Mouse (Mus musculus): ENCODE results near the gene Hils1. TPM values are rescaled to one million over a fixed set of nuclear protein-coding genes. Genes with fewer than 3 reads are reported as not detected.

The Hils1 gene
- polyA plus RNA-seq, 1 experiment = not detected

DNA sequence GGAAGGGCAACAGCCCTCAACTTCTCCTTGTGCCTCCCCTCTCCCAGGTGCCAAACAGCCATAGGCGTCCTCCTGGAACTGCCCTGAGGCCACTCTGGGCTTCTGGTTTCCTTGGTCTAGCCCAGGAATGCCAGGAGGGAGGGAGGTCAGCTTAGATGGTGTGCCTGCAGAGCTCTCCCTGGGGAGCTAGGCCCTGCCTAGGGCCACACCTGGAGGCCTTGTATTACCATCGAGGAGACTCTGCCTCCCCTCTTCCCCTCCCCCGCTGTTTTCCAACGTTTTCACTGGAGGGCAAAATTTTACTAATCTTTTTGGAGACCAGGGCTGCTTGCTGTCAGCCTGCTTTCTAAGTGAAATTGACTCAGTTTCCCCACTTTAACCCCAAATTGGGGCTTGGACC is 38.6 kb downstream of the Hils1 start:
- H3K36me3 ChIP-seq (ENCODE audit: control insufficient read depth, insufficient read depth, low read length, poor library complexity, severe bottlenecking) = no peaks in the 10 kb centered on the region
- peaks cover 5% of the 10 kb centered on the region for H3K27me3 ChIP-seq (ENCODE audit: control insufficient read depth, insufficient read depth, low read length, poor library complexity, severe bottlenecking)
- no peak overlapping the region for H3K9ac ChIP-seq (ENCODE audit: low read depth, poor library complexity, severe bottlenecking)
- no peak overlapping the region for H3K27ac ChIP-seq (ENCODE audit: insufficient read depth, low read length)
- no peak for TF ChIP-seq EP300 (IDR thresholded peaks at IDR 0.05; ENCODE audit: insufficient read depth, low read depth, low read length)
- TF ChIP-seq POLR2A (IDR thresholded peaks at IDR 0.05; ENCODE audit: insufficient read depth, low read length) = no peak
- no peak for TF ChIP-seq CTCF (IDR thresholded peaks at IDR 0.05; ENCODE audit: low read depth, low read length)
- no peaks in the 10 kb centered on the region for H3K4me1 ChIP-seq (ENCODE audit: control insufficient read depth, insufficient read depth, low read length)
- H3K9me3 ChIP-seq (replicated peaks; ENCODE audit: control insufficient read depth, insufficient read depth, low read length, poor library complexity, severe bottlenecking) = no peaks in the 10 kb centered on the region
- H3K4me3 ChIP-seq (ENCODE audit: low read depth, low read length) = no peak overlapping the region

DNA sequence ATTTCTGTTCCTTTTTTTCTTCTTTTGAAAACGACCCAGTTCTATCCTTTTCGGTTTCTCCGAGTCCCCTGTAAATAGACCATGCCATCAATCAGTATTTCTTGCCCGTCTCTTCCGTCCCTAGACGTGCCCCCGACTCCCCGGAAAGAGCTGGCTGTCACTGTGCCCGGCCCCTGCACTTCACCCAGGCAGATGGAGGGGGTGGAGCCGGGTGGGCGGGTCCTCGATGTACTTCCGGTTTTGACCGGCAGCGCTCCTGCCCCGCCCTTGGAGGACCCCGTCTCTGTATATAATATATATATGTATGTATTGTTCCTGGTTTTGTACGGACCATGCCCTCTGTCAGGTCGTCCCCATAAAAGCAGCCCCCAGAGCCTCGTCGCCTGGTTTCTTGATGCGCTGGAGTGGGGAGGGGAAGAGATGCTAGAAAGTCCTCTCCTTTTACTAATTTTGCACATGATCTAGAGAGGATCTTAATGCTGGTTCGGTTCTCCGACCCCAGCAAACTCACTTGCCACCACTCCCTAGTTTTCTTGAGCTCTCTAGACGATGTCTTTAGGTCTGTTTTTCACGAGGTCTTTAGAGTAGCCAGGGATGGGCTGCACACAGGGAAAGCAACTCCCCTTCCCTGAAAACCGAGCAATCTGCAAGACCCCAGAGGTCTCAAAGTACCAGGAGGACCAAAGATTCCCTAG is 39.3 kb downstream of the Hils1 start:
- Histone ChIP-seq H3K4me1 (ENCODE audit: control insufficient read depth, insufficient read depth, low read length) (no peaks in the 10 kb centered on the region), H3K27ac (ENCODE audit: insufficient read depth, low read length) (no peak overlapping the region), H3K4me3 (ENCODE audit: low read depth, low read length) (peak overlapping the region; percentile 59), H3K36me3 (ENCODE audit: control insufficient read depth, insufficient read depth, low read length, poor library complexity, severe bottlenecking) (no peaks in the 10 kb centered on the region), H3K9ac (ENCODE audit: low read depth, poor library complexity, severe bottlenecking) (peak overlapping the region; percentile 60), H3K27me3 (ENCODE audit: control insufficient read depth, insufficient read depth, low read length, poor library complexity, severe bottlenecking) (peaks cover 5% of the 10 kb centered on the region), H3K9me3 (replicated peaks; ENCODE audit: control insufficient read depth, insufficient read depth, low read length, poor library complexity, severe bottlenecking) (no peaks in the 10 kb centered on the region)
- TF ChIP-seq CTCF (IDR thresholded peaks at IDR 0.05; ENCODE audit: low read depth, low read length) (no peak), POLR2A (IDR thresholded peaks at IDR 0.05; ENCODE audit: insufficient read depth, low read length) (no peak), EP300 (IDR thresholded peaks at IDR 0.05; ENCODE audit: insufficient read depth, low read depth, low read length) (no peak)

GRCm38 (mm10) chr11:95007418-95007817 is 40.0 kb downstream of the Hils1 start:
- H3K36me3 ChIP-seq (ENCODE audit: control insufficient read depth, insufficient read depth, low read length, poor library complexity, severe bottlenecking) = no peaks in the 10 kb centered on the region
- no peaks in the 10 kb centered on the region for H3K9me3 ChIP-seq (replicated peaks; ENCODE audit: control insufficient read depth, insufficient read depth, low read length, poor library complexity, severe bottlenecking)
- no peak overlapping the region for H3K9ac ChIP-seq (ENCODE audit: low read depth, poor library complexity, severe bottlenecking)
- peaks cover 5% of the 10 kb centered on the region for H3K27me3 ChIP-seq (ENCODE audit: control insufficient read depth, insufficient read depth, low read length, poor library complexity, severe bottlenecking)
- H3K27ac ChIP-seq (ENCODE audit: insufficient read depth, low read length) = no peak overlapping the region
- no peak overlapping the region for H3K4me3 ChIP-seq (ENCODE audit: low read depth, low read length)
- no peaks in the 10 kb centered on the region for H3K4me1 ChIP-seq (ENCODE audit: control insufficient read depth, insufficient read depth, low read length)
- TF ChIP-seq EP300 (IDR thresholded peaks at IDR 0.05; ENCODE audit: insufficient read depth, low read depth, low read length) (no peak), POLR2A (IDR thresholded peaks at IDR 0.05; ENCODE audit: insufficient read depth, low read length) (no peak), CTCF (IDR thresholded peaks at IDR 0.05; ENCODE audit: low read depth, low read length) (no peak)

DNA sequence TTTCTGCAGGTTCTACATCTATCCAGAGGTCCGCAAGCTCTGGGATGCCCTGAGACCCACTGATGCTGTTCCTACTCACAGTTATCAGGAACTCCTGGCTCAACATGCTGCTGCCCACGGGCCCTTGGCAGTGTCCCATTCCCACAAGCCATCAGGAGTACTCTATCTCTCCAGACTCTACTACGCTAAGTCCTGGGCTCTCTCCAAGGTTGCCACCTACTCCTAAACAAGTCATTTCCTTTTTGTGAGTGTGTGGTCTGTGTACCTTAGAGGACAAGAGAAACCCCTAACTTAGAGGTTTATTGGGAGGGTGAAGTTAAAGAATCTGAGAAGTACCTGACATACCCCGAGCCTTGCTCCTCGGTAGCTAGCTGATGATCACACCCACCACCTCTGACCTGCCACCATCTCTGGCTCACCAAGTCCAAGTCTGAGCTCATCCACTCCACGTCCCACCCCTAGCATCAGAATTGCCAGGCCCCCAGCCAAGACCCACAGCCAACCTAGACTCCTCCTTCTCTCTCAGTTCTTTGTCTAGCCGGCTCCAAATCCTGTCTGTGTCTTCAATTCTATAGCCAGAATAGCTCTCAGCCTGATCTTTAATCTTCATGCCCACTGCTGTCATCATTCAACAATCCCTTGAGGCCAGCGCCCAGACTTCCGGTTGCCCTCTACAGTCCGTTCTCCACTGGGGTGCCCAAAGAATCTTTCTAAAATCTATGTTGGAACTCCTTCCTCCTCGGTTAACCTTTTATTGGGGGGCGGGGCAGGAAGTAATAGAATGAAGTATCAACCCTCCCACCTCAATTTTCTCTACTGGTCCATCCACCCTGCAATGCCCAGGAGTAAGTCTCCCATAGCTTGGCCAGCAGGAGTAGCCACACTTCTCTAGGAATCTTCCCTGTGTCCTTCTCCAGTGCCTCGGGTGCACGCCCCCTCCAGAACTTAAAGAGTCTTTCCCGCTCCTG is 41.6 kb downstream of the Hils1 start:
- Histone ChIP-seq H3K4me1 (ENCODE audit: control insufficient read depth, insufficient read depth, low read length) (no peaks in the 10 kb centered on the region), H3K9ac (ENCODE audit: low read depth, poor library complexity, severe bottlenecking) (peak overlapping the region; percentile 70), H3K4me3 (ENCODE audit: low read depth, low read length) (peak overlapping the region; percentile 57), H3K27ac (ENCODE audit: insufficient read depth, low read length) (no peak overlapping the region), H3K36me3 (ENCODE audit: control insufficient read depth, insufficient read depth, low read length, poor library complexity, severe bottlenecking) (no peaks in the 10 kb centered on the region), H3K27me3 (ENCODE audit: control insufficient read depth, insufficient read depth, low read length, poor library complexity, severe bottlenecking) (peaks cover 5% of the 10 kb centered on the region), H3K9me3 (replicated peaks; ENCODE audit: control insufficient read depth, insufficient read depth, low read length, poor library complexity, severe bottlenecking) (no peaks in the 10 kb centered on the region)
- TF ChIP-seq CTCF (IDR thresholded peaks at IDR 0.05; ENCODE audit: low read depth, low read length) (no peak), POLR2A (IDR thresholded peaks at IDR 0.05; ENCODE audit: insufficient read depth, low read length) (no peak), EP300 (IDR thresholded peaks at IDR 0.05; ENCODE audit: insufficient read depth, low read depth, low read length) (no peak)

GRCm38 (mm10) chr11:95009629-95010014 is 42.2 kb downstream of the Hils1 start, which contains the start of gene Samd14:
Samd14 (plus strand) TSS chr11:95009879.
- peak within 1 kb of the TSS; percentile 70 for H3K9ac ChIP-seq (ENCODE audit: low read depth, poor library complexity, severe bottlenecking)
- H3K4me1 ChIP-seq (ENCODE audit: control insufficient read depth, insufficient read depth, low read length) = no peaks in the 10 kb centered on the region
- TF ChIP-seq CTCF (IDR thresholded peaks at IDR 0.05; ENCODE audit: low read depth, low read length) = no peak
- TF ChIP-seq EP300 (IDR thresholded peaks at IDR 0.05; ENCODE audit: insufficient read depth, low read depth, low read length) = no peak
- TF ChIP-seq POLR2A (IDR thresholded peaks at IDR 0.05; ENCODE audit: insufficient read depth, low read length) = no peak

More at GRCm38 (mm10) chr11:95009629-95010014, 42.2 kb downstream of the Hils1 start, which contains the start of gene Samd14:
- Histone ChIP-seq H3K27me3 (ENCODE audit: control insufficient read depth, insufficient read depth, low read length, poor library complexity, severe bottlenecking) (peaks cover 5% of the 10 kb centered on the region), H3K9me3 (replicated peaks; ENCODE audit: control insufficient read depth, insufficient read depth, low read length, poor library complexity, severe bottlenecking) (no peaks in the 10 kb centered on the region), H3K4me3 (ENCODE audit: low read depth, low read length) (peak within 1 kb of the TSS; percentile 73), H3K36me3 (ENCODE audit: control insufficient read depth, insufficient read depth, low read length, poor library complexity, severe bottlenecking) (no peaks in the 10 kb centered on the region), H3K27ac (ENCODE audit: insufficient read depth, low read length) (no peak within 1 kb of the TSS)
